Mouse (Mus musculus): ENCODE measurements at regions not wholly inside any gene's neighbourhood (a gene's known extent, or its start where the extent isn't known, plus 50 kb on each side); places are given as distances from the start of the nearest gene placed in this dataset.

- Histone ChIP-seq H3K9me3 (no peaks in the 10 kb centered on the region), H3K9ac (no peak overlapping the region), H3K4me1 (no peaks in the 10 kb centered on the region), H3K27ac (no peak overlapping the region), H3K4me2 (replicated peaks) (no peak overlapping the region), H3K27me3 (no peaks in the 10 kb centered on the region), H3K4me3 (no peak overlapping the region), H3K36me3 (no peaks in the 10 kb centered on the region)
- ATAC-seq (ENCODE audit: insufficient number of reproducible peaks, insufficient read depth, low FRiP score, low TSS enrichment), result no peak
- 75% methylated on average over 9 of the region's 9 CpGs for WGBS
Observed at GRCm38 (mm10) chr15:59217481-59217880, 328.4 kb downstream of the Gm49356 start.

DNA sequence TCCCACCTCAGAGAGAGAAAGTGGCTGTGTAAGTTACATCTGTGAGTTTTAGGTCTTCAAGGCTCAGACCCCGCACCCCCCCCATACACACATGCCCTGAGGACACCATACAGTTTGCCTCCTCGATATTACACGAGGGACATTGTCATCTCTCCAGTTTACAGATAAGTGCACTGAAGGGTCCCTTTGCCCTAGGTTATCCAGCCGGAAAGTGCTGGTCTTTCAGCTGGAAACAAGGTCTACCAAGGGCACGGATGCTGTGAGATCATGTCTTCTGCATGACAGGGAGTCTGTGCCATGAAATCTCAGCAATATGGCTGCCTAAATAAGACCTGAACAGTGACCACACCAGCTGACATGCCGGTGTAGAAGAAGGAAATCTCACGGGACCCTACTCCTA lies 329.8 kb downstream of the Gm49356 start:
- no peak for ATAC-seq (ENCODE audit: insufficient number of reproducible peaks, insufficient read depth, low FRiP score, low TSS enrichment)
- H3K4me2 ChIP-seq (replicated peaks), result no peak overlapping the region
- H3K4me1 ChIP-seq, result no peaks in the 10 kb centered on the region
- H3K27ac ChIP-seq, result no peak overlapping the region
- no peaks in the 10 kb centered on the region for H3K36me3 ChIP-seq
- H3K27me3 ChIP-seq, result no peaks in the 10 kb centered on the region
- H3K9me3 ChIP-seq, result no peaks in the 10 kb centered on the region
- no peak overlapping the region for H3K4me3 ChIP-seq
- 73% methylated on average over 7 of the region's 7 CpGs for WGBS
- no peak overlapping the region for H3K9ac ChIP-seq

- no peak overlapping the region for H3K4me3 ChIP-seq
- no peak for ATAC-seq (ENCODE audit: insufficient number of reproducible peaks, insufficient read depth, low FRiP score, low TSS enrichment)
- H3K4me2 ChIP-seq (replicated peaks), result no peak overlapping the region
- H3K4me1 ChIP-seq, result no peaks in the 10 kb centered on the region
- 88% methylated on average over 6 of the region's 6 CpGs for WGBS
- no peak overlapping the region for H3K27ac ChIP-seq
- H3K9me3 ChIP-seq, result no peaks in the 10 kb centered on the region
- no peaks in the 10 kb centered on the region for H3K27me3 ChIP-seq
- H3K9ac ChIP-seq, result no peak overlapping the region
- no peaks in the 10 kb centered on the region for H3K36me3 ChIP-seq
Observed at GRCm38 (mm10) chr15:59225637-59226036, 336.5 kb downstream of the Gm49356 start.

DNA sequence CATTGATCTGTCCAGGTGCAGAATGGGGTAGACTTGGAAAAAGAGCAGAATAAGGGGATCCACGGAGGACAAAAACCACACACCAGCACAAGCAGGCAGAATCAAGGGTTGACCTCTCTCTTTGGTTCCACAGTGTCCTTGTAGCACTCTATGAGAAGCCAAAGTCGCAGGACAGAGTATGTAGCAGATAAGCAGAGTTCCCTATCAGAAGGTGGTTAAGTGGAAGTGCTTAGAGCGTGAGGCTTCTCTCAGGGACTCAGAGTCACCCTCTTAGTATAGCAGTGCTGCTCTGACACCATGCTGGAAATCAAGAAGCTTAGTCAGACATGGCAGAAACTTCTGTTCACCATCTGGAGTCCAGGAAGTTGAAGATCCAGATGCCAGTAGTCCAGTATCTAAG lies 338.2 kb downstream of the Gm49356 start:
- Histone ChIP-seq H3K27me3 (no peaks in the 10 kb centered on the region), H3K27ac (no peak overlapping the region), H3K36me3 (no peaks in the 10 kb centered on the region), H3K4me1 (no peaks in the 10 kb centered on the region), H3K9me3 (no peaks in the 10 kb centered on the region), H3K4me2 (replicated peaks) (no peak overlapping the region), H3K4me3 (no peak overlapping the region), H3K9ac (no peak overlapping the region)
- WGBS, result 82% methylated on average over 3 of the region's 3 CpGs
- no peak for ATAC-seq (ENCODE audit: insufficient number of reproducible peaks, insufficient read depth, low FRiP score, low TSS enrichment)

GRCm38 (mm10) chr15:59230536-59230935 lies 341.4 kb downstream of the Gm49356 start:
- H3K9ac ChIP-seq, result no peak overlapping the region
- H3K9me3 ChIP-seq, result no peaks in the 10 kb centered on the region
- H3K27me3 ChIP-seq, result no peaks in the 10 kb centered on the region
- H3K27ac ChIP-seq, result no peak overlapping the region
- H3K4me2 ChIP-seq (replicated peaks), result no peak overlapping the region
- no peaks in the 10 kb centered on the region for H3K4me1 ChIP-seq
- no peaks in the 10 kb centered on the region for H3K36me3 ChIP-seq
- no peak overlapping the region for H3K4me3 ChIP-seq
- no peak for ATAC-seq (ENCODE audit: insufficient number of reproducible peaks, insufficient read depth, low FRiP score, low TSS enrichment)

- Histone ChIP-seq H3K9ac (no peak overlapping the region), H3K9me3 (no peaks in the 10 kb centered on the region), H3K4me3 (no peak overlapping the region), H3K4me2 (replicated peaks) (no peak overlapping the region), H3K4me1 (no peaks in the 10 kb centered on the region), H3K36me3 (no peaks in the 10 kb centered on the region), H3K27me3 (no peaks in the 10 kb centered on the region), H3K27ac (no peak overlapping the region)
- ATAC-seq (ENCODE audit: insufficient number of reproducible peaks, insufficient read depth, low FRiP score, low TSS enrichment), result no peak
- WGBS, result 65% methylated on average over 1 of the region's 1 CpGs
Observed at GRCm38 (mm10) chr15:59231703-59232102, 342.6 kb downstream of the Gm49356 start.

- no peak for ATAC-seq (ENCODE audit: insufficient number of reproducible peaks, insufficient read depth, low FRiP score, low TSS enrichment)
- Histone ChIP-seq H3K9ac (no peak overlapping the region), H3K36me3 (no peaks in the 10 kb centered on the region), H3K4me3 (no peak overlapping the region), H3K27ac (no peak overlapping the region), H3K4me2 (replicated peaks) (no peak overlapping the region), H3K27me3 (no peaks in the 10 kb centered on the region), H3K9me3 (no peaks in the 10 kb centered on the region), H3K4me1 (no peaks in the 10 kb centered on the region)
- 77% methylated on average over 5 of the region's 5 CpGs for WGBS
Observed at GRCm38 (mm10) chr15:59232290-59232689, 343.2 kb downstream of the Gm49356 start.

- Histone ChIP-seq H3K27me3 (no peaks in the 10 kb centered on the region), H3K9ac (no peak overlapping the region), H3K27ac (no peak overlapping the region), H3K36me3 (no peaks in the 10 kb centered on the region), H3K4me1 (no peaks in the 10 kb centered on the region), H3K4me2 (replicated peaks) (no peak overlapping the region), H3K9me3 (no peaks in the 10 kb centered on the region), H3K4me3 (no peak overlapping the region)
- WGBS, result 73% methylated on average over 6 of the region's 6 CpGs
- no peak for ATAC-seq (ENCODE audit: insufficient number of reproducible peaks, insufficient read depth, low FRiP score, low TSS enrichment)
Observed at GRCm38 (mm10) chr15:59237446-59238161, 348.5 kb downstream of the Gm49356 start.

GRCm38 (mm10) chr15:59241752-59242151 lies 352.7 kb downstream of the Gm49356 start:
- Histone ChIP-seq H3K4me1 (no peaks in the 10 kb centered on the region), H3K4me3 (no peak overlapping the region), H3K9me3 (no peaks in the 10 kb centered on the region), H3K4me2 (replicated peaks) (no peak overlapping the region), H3K9ac (no peak overlapping the region), H3K27me3 (no peaks in the 10 kb centered on the region), H3K36me3 (no peaks in the 10 kb centered on the region), H3K27ac (no peak overlapping the region)
- 80% methylated on average over 7 of the region's 7 CpGs for WGBS
- ATAC-seq (ENCODE audit: insufficient number of reproducible peaks, insufficient read depth, low FRiP score, low TSS enrichment), result no peak

- WGBS, result 66% methylated on average over 4 of the region's 4 CpGs
- Histone ChIP-seq H3K27ac (no peak overlapping the region), H3K4me1 (peaks cover 11% of the 10 kb centered on the region; the same call in 1 of the 2 replicates), H3K27me3 (no peaks in the 10 kb centered on the region), H3K4me2 (replicated peaks) (no peak overlapping the region), H3K36me3 (no peaks in the 10 kb centered on the region), H3K9ac (no peak overlapping the region), H3K9me3 (no peaks in the 10 kb centered on the region), H3K4me3 (no peak overlapping the region)
- ATAC-seq (ENCODE audit: insufficient number of reproducible peaks, insufficient read depth, low FRiP score, low TSS enrichment), result no peak
Observed at GRCm38 (mm10) chr15:59245927-59246649, 357.0 kb downstream of the Gm49356 start.

- no peaks in the 10 kb centered on the region for H3K27me3 ChIP-seq
Observed at GRCm38 (mm10) chr15:59248477-59249260, 359.6 kb downstream of the Gm49356 start.

GRCm38 (mm10) chr15:59261380-59261779 lies 372.3 kb downstream of the Gm49356 start:
- Histone ChIP-seq H3K9ac (no peak overlapping the region), H3K4me1 (no peaks in the 10 kb centered on the region), H3K27ac (no peak overlapping the region), H3K4me2 (replicated peaks) (no peak overlapping the region), H3K27me3 (no peaks in the 10 kb centered on the region), H3K9me3 (no peaks in the 10 kb centered on the region), H3K36me3 (no peaks in the 10 kb centered on the region), H3K4me3 (no peak overlapping the region)
- WGBS, result 78% methylated on average over 1 of the region's 1 CpGs
- ATAC-seq (ENCODE audit: insufficient number of reproducible peaks, insufficient read depth, low FRiP score, low TSS enrichment), result no peak

More at GRCm38 (mm10) chr15:59248477-59249260, 359.6 kb downstream of the Gm49356 start:
- ATAC-seq (ENCODE audit: insufficient number of reproducible peaks, insufficient read depth, low FRiP score, low TSS enrichment), result no peak
- H3K27ac ChIP-seq, result no peak overlapping the region
- H3K36me3 ChIP-seq, result no peaks in the 10 kb centered on the region
- H3K4me1 ChIP-seq, result peaks cover 11% of the 10 kb centered on the region; the same call in 1 of the 2 replicates
- no peaks in the 10 kb centered on the region for H3K9me3 ChIP-seq
- H3K4me2 ChIP-seq (replicated peaks), result 0 out of 2 replicates have a peak overlapping the region, but pooled peaks have one; percentile 8
- H3K9ac ChIP-seq, result no peak overlapping the region
- H3K4me3 ChIP-seq, result no peak overlapping the region
- 51% methylated on average over 9 of the region's 12 CpGs for WGBS
